Mouse (Mus musculus): ENCODE measurements at regions not wholly inside any gene's neighbourhood (a gene's known extent, or its start where the extent isn't known, plus 50 kb on each side); places are given as distances from the start of the nearest gene placed in this dataset.

GRCm38 (mm10) chr11:25335667-25336066, 874.9 kb downstream of the 5730522E02Rik start:
- no peak for DNase-seq (ENCODE audit: low spot score in 2 of 2)

- no peak for DNase-seq (ENCODE audit: low spot score in 2 of 2)
Observed at GRCm38 (mm10) chr11:25330696-25331095, 879.9 kb downstream of the 5730522E02Rik start.

GRCm38 (mm10) chr11:25322426-25322825, 888.1 kb downstream of the 5730522E02Rik start:
- DNase-seq (ENCODE audit: low spot score in 2 of 2) = no peak

- DNase-seq (ENCODE audit: low spot score in 2 of 2) = no peak
Observed at GRCm38 (mm10) chr11:25321494-25321893, 889.1 kb downstream of the 5730522E02Rik start.

GRCm38 (mm10) chr11:25314645-25315044, 895.9 kb downstream of the 5730522E02Rik start:
- peak; percentile 67 to 84 for DNase-seq (ENCODE audit: low spot score in 2 of 2)

- DNase-seq (ENCODE audit: low spot score in 2 of 2) = no peak
Observed at GRCm38 (mm10) chr11:25313879-25314278, 896.7 kb downstream of the 5730522E02Rik start.

- DNase-seq (ENCODE audit: low spot score in 2 of 2) = no peak
Observed at GRCm38 (mm10) chr11:25313308-25313707, 897.3 kb downstream of the 5730522E02Rik start.

- peak in 1 of 2 experiments; percentile 49 for DNase-seq (ENCODE audit: low spot score in 2 of 2)
Observed at GRCm38 (mm10) chr11:25310754-25311153, 899.8 kb downstream of the 5730522E02Rik start.

- peak in 1 of 2 experiments; percentile 49 for DNase-seq (ENCODE audit: low spot score in 2 of 2)
Observed at GRCm38 (mm10) chr11:25301130-25301529, 909.4 kb downstream of the 5730522E02Rik start.

GRCm38 (mm10) chr11:25288346-25288745, 922.2 kb downstream of the 5730522E02Rik start:
- no peak for DNase-seq (ENCODE audit: low spot score in 2 of 2)

GRCm38 (mm10) chr11:25287458-25288247, 922.9 kb downstream of the 5730522E02Rik start:
- no peak for DNase-seq (ENCODE audit: low spot score in 2 of 2)

- no peak for DNase-seq (ENCODE audit: low spot score in 2 of 2)
Observed at GRCm38 (mm10) chr11:25269936-25270540, 940.5 kb downstream of the 5730522E02Rik start.

- no peak for DNase-seq (ENCODE audit: low spot score in 2 of 2)
Observed at GRCm38 (mm10) chr11:25262906-25263305, 947.7 kb downstream of the 5730522E02Rik start.

- no peak for DNase-seq (ENCODE audit: low spot score in 2 of 2)
Observed at GRCm38 (mm10) chr11:25259691-25260090, 950.9 kb downstream of the 5730522E02Rik start.

- peak; percentile 30 to 51 for DNase-seq (ENCODE audit: low spot score in 2 of 2)
Observed at GRCm38 (mm10) chr11:25233360-25233890, 977.1 kb downstream of the 5730522E02Rik start.
